Mouse (Mus musculus) layer of hippocampus, adult 9-11 months (tissue): ENCODE results near the gene Casc1.
"Not testable (repeated sequence)": the region's sequence is repeated elsewhere in the genome, so short reads cannot be mapped to it uniquely, and the experiment has no call there.

ENCODE experiments used
- DNase-seq: peaks from one replicate; pipeline ENCODE4 v3.0.0; 2022

Gene Casc1

DNA sequence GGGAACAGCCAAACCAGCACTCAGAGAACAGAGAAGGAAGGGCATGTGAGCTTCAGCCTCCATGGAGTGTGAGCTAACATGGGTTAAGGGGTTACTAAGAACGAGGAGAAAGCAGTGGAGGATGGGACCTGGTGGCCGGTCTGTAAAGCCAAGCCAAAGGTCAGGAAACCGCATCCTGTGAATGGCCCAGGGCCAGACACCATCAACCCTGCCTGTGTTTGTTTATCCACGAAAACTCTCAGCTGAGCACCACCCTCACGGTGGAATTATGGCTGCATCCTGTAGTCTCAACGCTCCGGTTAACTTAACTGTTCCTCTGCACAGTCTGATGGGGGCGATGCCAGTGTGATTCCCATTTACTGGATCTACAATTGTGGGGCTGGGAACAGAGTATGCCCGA, 75.0 kb downstream of the Casc1 start:
- no peak for DNase-seq

DNA sequence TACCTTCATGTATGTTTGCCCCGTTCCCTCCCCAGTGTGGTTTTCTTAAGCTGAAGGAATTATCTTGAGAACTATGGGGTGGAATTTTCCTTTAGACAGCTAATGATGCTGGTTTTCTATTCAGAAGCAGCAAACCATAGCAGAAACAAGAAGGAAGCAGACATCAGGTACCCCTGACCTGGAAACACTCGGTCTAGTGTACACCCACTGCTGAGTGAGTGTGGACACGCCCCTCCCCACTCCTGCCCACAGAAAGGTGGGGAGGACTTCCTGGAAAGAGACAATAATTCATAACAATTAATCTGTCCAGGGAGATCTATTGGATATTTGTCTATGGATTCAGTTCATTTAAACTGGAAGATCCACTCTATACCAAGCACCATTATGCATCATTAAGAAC, 75.5 kb downstream of the Casc1 start:
- DNase-seq: no peak

DNA sequence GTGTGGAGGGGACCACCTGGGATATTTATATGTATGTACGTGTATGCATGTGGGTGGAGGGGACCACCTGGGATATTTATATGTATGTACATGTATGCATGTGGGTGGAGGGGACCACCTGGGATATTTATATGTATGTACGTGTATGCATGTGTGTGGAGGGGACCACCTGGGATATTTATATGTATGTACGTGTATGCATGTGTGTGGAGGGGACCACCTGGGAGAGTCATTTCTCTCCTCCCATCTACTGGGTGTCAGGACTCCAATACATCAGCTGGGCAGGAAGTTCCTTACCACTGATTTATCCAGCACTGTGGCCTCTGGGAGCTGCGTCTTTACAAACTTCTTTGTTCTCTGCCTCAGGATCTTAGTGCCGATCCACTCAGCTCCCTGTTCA, 77.8 kb downstream of the Casc1 start:
- DNase-seq: not testable (repeated sequence)

DNA sequence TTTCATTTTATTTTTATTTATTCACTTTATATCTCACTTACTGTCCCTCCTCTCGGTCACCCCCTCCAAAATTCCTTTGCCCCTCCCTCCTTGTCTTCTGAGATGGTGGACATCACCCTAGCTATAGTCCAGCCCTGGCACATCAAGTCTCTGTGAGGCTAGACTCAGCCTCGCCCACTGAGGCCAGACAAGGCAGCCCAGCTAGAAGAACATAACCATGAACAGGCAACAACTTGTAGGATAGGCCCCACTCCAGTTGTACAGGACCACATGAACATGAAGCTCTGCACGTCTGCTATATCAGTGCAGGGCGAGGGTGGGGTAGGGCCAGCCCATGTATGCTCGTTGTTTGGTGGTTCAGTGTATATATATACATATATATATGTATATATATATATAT, 78.8 kb downstream of the Casc1 start:
- no peak for DNase-seq

DNA sequence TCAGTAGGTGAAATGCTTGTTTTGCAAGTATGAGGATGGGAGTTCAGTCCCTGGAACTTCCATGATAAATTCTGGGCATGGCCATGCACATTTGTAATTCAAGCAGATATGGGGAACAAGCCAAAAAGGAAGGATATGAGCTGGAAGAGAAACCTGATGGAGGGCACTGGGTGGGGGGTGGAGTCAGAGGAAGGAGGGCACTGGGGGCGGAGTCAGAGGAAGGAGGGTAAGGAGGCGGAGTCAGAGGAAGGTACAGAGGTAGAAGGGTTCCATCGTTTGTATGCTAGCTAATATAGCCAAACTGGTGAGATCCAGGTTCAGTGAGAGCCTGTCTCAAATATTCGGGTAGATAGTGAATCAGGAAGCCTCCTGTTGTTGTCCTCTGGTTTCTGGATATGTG, 81.2 kb downstream of the Casc1 start:
- DNase-seq: no peak

DNA sequence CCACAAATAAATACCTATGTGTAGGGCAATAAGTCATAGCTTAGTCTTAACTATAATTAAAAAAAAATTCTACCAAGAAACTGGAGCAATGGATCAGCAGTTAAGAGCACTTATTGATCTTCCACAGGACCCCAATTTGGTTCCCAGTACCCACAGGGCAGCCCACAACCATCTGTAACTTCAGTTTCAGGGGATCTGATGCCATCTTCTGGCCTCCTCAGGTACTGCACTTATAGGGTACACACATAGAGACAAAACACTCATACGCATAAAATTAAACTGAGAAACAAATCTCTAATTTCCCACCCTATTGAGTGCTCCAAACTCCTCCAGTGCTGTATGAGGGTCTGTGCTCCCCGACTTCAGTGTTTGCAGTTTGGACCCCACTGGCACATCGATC, 83.2 kb downstream of the Casc1 start:
- no peak for DNase-seq

DNA sequence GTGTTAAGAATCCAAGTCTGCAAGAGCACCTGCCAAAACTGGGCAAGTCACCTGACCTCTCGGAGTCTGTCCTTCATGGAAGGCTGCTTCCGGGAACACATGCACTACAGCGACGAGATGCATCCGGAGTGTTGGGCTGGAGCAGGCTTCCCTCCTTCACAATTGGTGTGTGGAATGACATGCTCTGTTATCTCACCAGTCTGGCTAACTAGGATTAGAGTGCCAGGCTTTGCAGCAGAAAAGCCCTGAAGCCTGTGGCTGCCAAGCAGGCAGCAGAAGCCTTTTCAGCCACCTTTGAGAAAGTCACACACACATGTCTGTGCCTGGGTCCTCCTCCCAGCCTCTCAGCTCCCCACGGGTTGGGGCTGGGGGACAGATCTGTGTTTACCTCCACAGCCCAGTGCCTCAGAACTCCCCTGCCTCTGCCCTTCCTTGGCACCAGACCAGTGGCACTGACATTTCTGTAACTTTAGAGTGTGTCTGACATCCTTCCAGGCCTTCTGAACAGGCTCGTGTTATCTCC, 85.2 kb downstream of the Casc1 start:
- no peak for DNase-seq
